8 mouse cellular contexts compared by ENCODE assay signal in the genomic region with DNA sequence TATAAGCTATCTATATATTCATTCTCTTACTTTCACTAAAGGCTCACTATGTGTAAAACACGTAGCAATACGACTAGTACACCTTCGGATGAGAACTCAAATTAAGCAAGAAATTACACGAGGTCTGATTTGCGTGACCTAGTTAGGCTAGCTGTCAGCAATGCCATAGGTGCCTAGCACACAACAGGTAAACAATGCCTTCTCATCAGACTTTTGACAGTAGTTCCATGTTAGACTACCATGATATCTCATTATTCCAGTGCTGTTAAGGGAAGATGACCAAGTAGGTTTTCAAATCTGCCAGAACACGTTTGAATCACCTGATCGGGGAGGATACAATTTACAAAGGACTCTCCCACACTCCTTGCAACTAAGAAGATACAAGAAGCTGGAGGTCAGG. TPM values are rescaled to one million over a fixed set of nuclear protein-coding genes. Genes with fewer than 3 reads are reported as not detected.
DNase-seq lines count a peak whose midpoint lies in the region; ATAC-seq and TF ChIP-seq lines count a peak whose summit lies in the region.

No protein-coding gene starts in this region.

- DNase-seq in testis, postnatal 14 days (ENCODE audit: low spot score) = no peak
- no peak for DNase-seq in forebrain, embryonic 14.5 days (ENCODE audit: low spot score)
- DNase-seq in stomach, postnatal 0 days (ENCODE audit: low spot score) = no peak
- no peak for DNase-seq in left cerebral cortex, adult 11 months (ENCODE audit: low spot score)
- DNase-seq in retina, embryonic 14.5 days (ENCODE audit: low spot score) = no peak
- DNase-seq in c-Kit-positive CD71-positive TER-119-positive erythroid progenitor cells, embryonic 14.5 days (ENCODE audit: low spot score) = no peak

- no peaks in the 10 kb centered on the region for H3K27me3 ChIP-seq in testis, adult 2 months (ENCODE audit: control insufficient read depth, insufficient read depth, low read length)
- H3K27me3 ChIP-seq in forebrain, embryonic 14.5 days (replicated peaks; ENCODE audit: control insufficient read depth, insufficient read depth, low read length) = no peaks in the 10 kb centered on the region
- no peaks in the 10 kb centered on the region for H3K27me3 ChIP-seq in liver, embryonic 12.5 days (replicated peaks)
- H3K27me3 ChIP-seq in stomach, postnatal 0 days (ENCODE audit: control insufficient read depth, insufficient read depth, low read length) = no peaks in the 10 kb centered on the region

- peak overlapping the region; percentile 69 for H3K4me2 ChIP-seq in forebrain, embryonic 14.5 days (ENCODE audit: low read length)
- H3K4me2 ChIP-seq in liver, embryonic 12.5 days = peak overlapping the region; percentile 72
- peak overlapping the region; percentile 88 for H3K4me2 ChIP-seq in stomach, postnatal 0 days (replicated peaks; ENCODE audit: low read depth)

- ATAC-seq in forebrain, embryonic 14.5 days = no peak
- ATAC-seq in liver, embryonic 12.5 days = no peak; the same call in 1 of the 2 replicates
- no peak; the same call in 1 of the 2 replicates for ATAC-seq in stomach, postnatal 0 days (ENCODE audit: low FRiP score, low TSS enrichment)

- no peaks in the 10 kb centered on the region for H3K4me1 ChIP-seq in testis, adult 2 months (ENCODE audit: control insufficient read depth, insufficient read depth, low read length)
- peaks cover 5% of the 10 kb centered on the region; the same call in 1 of the 2 replicates for H3K4me1 ChIP-seq in forebrain, embryonic 14.5 days (ENCODE audit: control insufficient read depth, insufficient read depth, low read length)
- peaks cover 12% of the 10 kb centered on the region for H3K4me1 ChIP-seq in liver, embryonic 12.5 days
- H3K4me1 ChIP-seq in stomach, postnatal 0 days (replicated peaks; ENCODE audit: control insufficient read depth, insufficient read depth) = no peaks in the 10 kb centered on the region

- no peaks in the 10 kb centered on the region for H3K9me3 ChIP-seq in forebrain, embryonic 14.5 days (replicated peaks; ENCODE audit: control insufficient read depth, low read length)
- no peaks in the 10 kb centered on the region for H3K9me3 ChIP-seq in liver, embryonic 12.5 days (replicated peaks)
- no peaks in the 10 kb centered on the region for H3K9me3 ChIP-seq in stomach, postnatal 0 days (ENCODE audit: control insufficient read depth, low read length)

- no peak for TF ChIP-seq POLR2A in testis, adult 2 months (IDR thresholded peaks at IDR 0.05; ENCODE audit: control insufficient read depth, low read depth, low read length)

- H3K4me3 ChIP-seq in testis, adult 2 months (ENCODE audit: control insufficient read depth, low read depth, low read length) = peak overlapping the region; percentile 86
- peak overlapping the region; percentile 65 for H3K4me3 ChIP-seq in forebrain, embryonic 14.5 days (ENCODE audit: low read depth, low read length)
- peak overlapping the region; percentile 79 for H3K4me3 ChIP-seq in liver, embryonic 12.5 days
- peak overlapping the region; percentile 73 for H3K4me3 ChIP-seq in stomach, postnatal 0 days (ENCODE audit: low read depth, low read length)

- 0 out of 2 replicates have a peak, but pooled peaks cover 1% of the 10 kb centered on the region for H3K36me3 ChIP-seq in testis, adult 2 months (ENCODE audit: control insufficient read depth, insufficient read depth, low read length)
- H3K36me3 ChIP-seq in forebrain, embryonic 14.5 days (ENCODE audit: control insufficient read depth, insufficient read depth, low read length) = peaks cover 4% of the 10 kb centered on the region; the same call in 1 of the 2 replicates
- peaks cover 22% of the 10 kb centered on the region for H3K36me3 ChIP-seq in liver, embryonic 12.5 days
- H3K36me3 ChIP-seq in stomach, postnatal 0 days (ENCODE audit: control insufficient read depth, insufficient read depth, low read length) = no peaks in the 10 kb centered on the region

- WGBS in forebrain, embryonic 14.5 days = 43% methylated on average over 7 of the region's 7 CpGs
- 33% methylated on average over 7 of the region's 7 CpGs for WGBS in liver, embryonic 12.5 days (ENCODE audit: insufficient replicate concordance)
- 35% methylated on average over 7 of the region's 7 CpGs for WGBS in stomach, postnatal 0 days

- TF ChIP-seq CTCF in testis, adult 2 months (IDR thresholded peaks at IDR 0.05; ENCODE audit: control insufficient read depth, insufficient read depth, insufficient replicate concordance, low read depth, low read length) = no peak
- no peak for TF ChIP-seq CTCF in stomach, postnatal 0 days (IDR thresholded peaks at IDR 0.05; ENCODE audit: low read depth)

- peak overlapping the region; percentile 84 for H3K9ac ChIP-seq in forebrain, embryonic 14.5 days (ENCODE audit: low read length)
- H3K9ac ChIP-seq in liver, embryonic 12.5 days = peak overlapping the region; percentile 75
- H3K9ac ChIP-seq in stomach, postnatal 0 days (ENCODE audit: low read length) = peak overlapping the region; percentile 75

- peak overlapping the region; percentile 69 for H3K27ac ChIP-seq in testis, adult 2 months (ENCODE audit: control insufficient read depth, insufficient read depth, low read depth, low read length)
- H3K27ac ChIP-seq in forebrain, embryonic 14.5 days (ENCODE audit: low read depth, low read length) = no peak overlapping the region
- H3K27ac ChIP-seq in liver, embryonic 12.5 days = peak overlapping the region; percentile 84
- H3K27ac ChIP-seq in stomach, postnatal 0 days (replicated peaks) = no peak overlapping the region

- no peak for TF ChIP-seq EP300 in stomach, postnatal 0 days (optimal IDR thresholded peaks at IDR 0.05)

RNA-seq across cellular contexts. Expression of a gene that starts 1.7 kb away (rescaled TPM):
- polyA plus RNA-seq in testis, adult 2 months (2012; rRNA removed) = 22.6 and 22.8 TPM in 2 replicates
- polyA plus RNA-seq in forebrain, embryonic 14.5 days (2014; fragmentation: Nextera tagmentation; extraction: Ambion mirVana) = 14.9 and 16.3 TPM in 2 replicates
- 13.5 and 15.2 TPM in 2 replicates for polyA plus RNA-seq in liver, embryonic 12.5 days (2016; fragmentation: Nextera tagmentation; extraction: Ambion mirVana)
- 5.8 and 6.6 TPM in 2 replicates for polyA plus RNA-seq in stomach, postnatal 0 days (2015; fragmentation: Nextera tagmentation; extraction: Ambion mirVana)

RNA-seq across cellular contexts. Expression of a gene that starts 1.8 kb away (rescaled TPM):
- polyA plus RNA-seq in testis, adult 2 months (2012; rRNA removed) = 54.3 and 79.5 TPM in 2 replicates
- polyA plus RNA-seq in forebrain, embryonic 14.5 days (2014; fragmentation: Nextera tagmentation; extraction: Ambion mirVana) = not detected in 2 replicates
- not detected in 2 replicates for polyA plus RNA-seq in liver, embryonic 12.5 days (2016; fragmentation: Nextera tagmentation; extraction: Ambion mirVana)
- not detected in 2 replicates for polyA plus RNA-seq in stomach, postnatal 0 days (2015; fragmentation: Nextera tagmentation; extraction: Ambion mirVana)

Comparison
In these comparisons a context has a peak if more than half of its experiments do, and no peak if none do; other contexts are left out.
1. H3K27ac ChIP-seq: peak in testis, adult 2 months (single experiment) and liver, embryonic 12.5 days (single experiment); none in forebrain, embryonic 14.5 days (single experiment) and stomach, postnatal 0 days (single experiment).
2. RNA of a gene that starts 1.8 kb away (polyA plus RNA-seq): 54.3 to 79.5 TPM in testis, adult 2 months; not detected in forebrain, embryonic 14.5 days, not detected in liver, embryonic 12.5 days and not detected in stomach, postnatal 0 days; every median in the first group is over 10 times any median in the second.
3. Peak in every context shown above with its lines, with median percentiles within 50 percentile points of each other: H3K4me3 ChIP-seq, H3K4me2 ChIP-seq and H3K9ac ChIP-seq.